Mouse (Mus musculus): ENCODE results near the gene Mark2.

Gene Mark2

GRCm38 (mm10) chr19:7267091-7267741, 74.4 kb downstream of the Mark2 start, which contains the start of gene Rcor2:
Gene Rcor2, plus strand, starts transcription at chr19:7267325.
- peak; percentile 51 for DNase-seq (ENCODE audit: low spot score)

GRCm38 (mm10) chr19:7266421-7266831, 75.2 kb downstream of the Mark2 start:
- no peak for DNase-seq (ENCODE audit: low spot score)

- DNase-seq (ENCODE audit: low spot score): no peak
Observed at GRCm38 (mm10) chr19:7265478-7266191, 76.0 kb downstream of the Mark2 start.

GRCm38 (mm10) chr19:7264766-7265331, 76.8 kb downstream of the Mark2 start:
- DNase-seq (ENCODE audit: low spot score): no peak

GRCm38 (mm10) chr19:7264088-7264765, 77.4 kb downstream of the Mark2 start:
- DNase-seq (ENCODE audit: low spot score): peak; percentile 72

GRCm38 (mm10) chr19:7262592-7262991, 79.1 kb downstream of the Mark2 start:
- no peak for DNase-seq (ENCODE audit: low spot score)

- DNase-seq (ENCODE audit: low spot score): no peak
Observed at GRCm38 (mm10) chr19:7261964-7262363, 79.7 kb downstream of the Mark2 start.

- DNase-seq (ENCODE audit: low spot score): no peak
Observed at GRCm38 (mm10) chr19:7261476-7261875, 80.2 kb downstream of the Mark2 start.

GRCm38 (mm10) chr19:7257881-7258280, 83.8 kb downstream of the Mark2 start:
- DNase-seq (ENCODE audit: low spot score): no peak

- DNase-seq (ENCODE audit: low spot score): no peak
Observed at GRCm38 (mm10) chr19:7246021-7246420, 95.6 kb downstream of the Mark2 start.

- DNase-seq (ENCODE audit: low spot score): peak; percentile 91
Observed at GRCm38 (mm10) chr19:7240782-7241690, 100.6 kb downstream of the Mark2 start, which contains the start of gene Naa40. Gene Naa40, minus strand, starts transcription at chr19:7241183.

GRCm38 (mm10) chr19:7240291-7240690, 101.4 kb downstream of the Mark2 start:
- DNase-seq (ENCODE audit: low spot score): no peak

- no peak for DNase-seq (ENCODE audit: low spot score)
Observed at GRCm38 (mm10) chr19:7239574-7239973, 102.1 kb downstream of the Mark2 start.

GRCm38 (mm10) chr19:7236742-7237141, 104.9 kb downstream of the Mark2 start:
- no peak for DNase-seq (ENCODE audit: low spot score)

GRCm38 (mm10) chr19:7236011-7236410, 105.6 kb downstream of the Mark2 start:
- no peak for DNase-seq (ENCODE audit: low spot score)

GRCm38 (mm10) chr19:7235461-7235860, 106.2 kb downstream of the Mark2 start:
- DNase-seq (ENCODE audit: low spot score): no peak

- DNase-seq (ENCODE audit: low spot score): no peak
Observed at GRCm38 (mm10) chr19:7234537-7235221, 107.0 kb downstream of the Mark2 start.

GRCm38 (mm10) chr19:7226511-7226914, 115.1 kb downstream of the Mark2 start:
- DNase-seq (ENCODE audit: low spot score): no peak

All from yolk sac, embryonic 10.5 days (tissue).